Mouse (Mus musculus) inflammation-experienced regulatory T-cells, adult 6 months (primary cell): ENCODE data around the gene Mkrn3. TPM values are rescaled to one million over a fixed set of nuclear protein-coding genes. Genes with fewer than 3 reads are reported as not detected.

ENCODE experiments used
- ATAC-seq: one replicate; pipeline ENCODE4 v1.8.0; 2017
- polyA plus RNA-seq, 3 experiments: library from polyadenylated mRNA; unstranded; fragments of 100-300 nt; shearing (Covaris generic); gene quantifications; one replicate each; pipeline ENCODE4 v1.2.1; 2017

Mkrn3 gene
- polyA plus RNA-seq, 3 experiments from 2014 or later, result not detected

GRCm38 (mm10) chr7:62377313-62377712 is 42.6 kb downstream of the Mkrn3 start:
- no peak for ATAC-seq

DNA sequence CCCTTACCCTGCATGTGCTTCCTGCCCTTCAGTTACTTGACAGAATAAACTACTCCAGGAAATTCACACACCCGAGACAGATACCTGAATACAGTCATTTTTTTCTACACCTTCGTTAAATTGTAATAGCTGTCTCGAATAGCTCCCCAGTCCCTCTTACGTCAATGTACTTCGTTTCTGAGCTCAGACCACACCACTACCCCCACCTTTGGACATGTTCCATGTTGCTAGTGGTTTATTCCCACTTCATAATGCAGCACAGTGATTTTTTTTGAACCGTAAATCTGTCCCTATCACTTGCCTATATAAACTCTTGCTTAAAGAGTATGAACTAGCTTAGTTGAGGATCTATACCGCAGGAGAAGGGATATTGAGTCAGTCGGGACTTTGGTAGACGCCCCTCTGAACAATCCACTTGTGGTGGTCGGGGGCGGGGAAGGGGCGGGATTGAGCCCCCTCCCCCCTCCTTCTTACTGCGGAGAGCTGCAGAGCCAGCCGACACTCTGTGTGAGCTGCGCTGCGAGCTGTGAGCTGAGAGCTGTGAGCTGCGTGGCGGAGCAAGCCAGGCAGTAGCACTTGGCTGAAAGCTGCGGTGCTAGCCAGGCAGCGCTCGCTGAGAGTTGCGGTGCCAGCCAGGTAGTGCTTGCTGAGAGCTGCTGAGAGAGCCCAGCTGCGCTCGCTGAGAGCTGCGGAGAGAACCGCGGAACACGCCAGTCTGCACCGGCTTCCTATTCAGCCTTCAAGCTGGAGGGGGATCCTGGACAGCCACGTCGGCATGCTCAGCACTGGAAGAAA is 43.2 kb downstream of the Mkrn3 start, which contains the start of gene Magel2:
Gene Magel2 (plus strand): TSS at position 501 of the 795 bp plus-strand sequence.
- no peak for ATAC-seq

- no peak for ATAC-seq
Measured at GRCm38 (mm10) chr7:62375658-62376057, 44.3 kb downstream of the Mkrn3 start.

Other genes starting within 250 kb of the Mkrn3 start
- not detected for gene Ndn, start 73.6 kb downstream of the Mkrn3 start, polyA plus RNA-seq
- not detected for gene Magel2, start 43.1 kb downstream of the Mkrn3 start, polyA plus RNA-seq
- gene Peg12, start 44.4 kb upstream of the Mkrn3 start, polyA plus RNA-seq, result not detected